ENCODE assay signal across 28 mouse cellular contexts in genomic region chr10:80532783-80533182, GRCm38 (mm10). TPM values are rescaled to one million over a fixed set of nuclear protein-coding genes. Genes with fewer than 3 reads are reported as not detected.
DNase-seq lines count a peak whose midpoint lies in the region; ATAC-seq lines count a peak whose summit lies in the region.
"Had no signal": no experiment of that assay in that cellular context is flagged by ENCODE, and none has a peak within 500 bp of the region (broad histone marks: within the 10 kb centered on the region; RNA-seq: fewer than 3 reads in every experiment).

No protein-coding gene starts in this region.

- H3K36me3 ChIP-seq in liver, embryonic 11.5 days (ENCODE audit: control insufficient read depth, insufficient read depth, low read length) = no peaks in the 10 kb centered on the region
- H3K36me3 ChIP-seq in liver, embryonic 15.5 days (replicated peaks) = no peaks in the 10 kb centered on the region
- H3K36me3 ChIP-seq: embryonic facial prominence, embryonic 10.5 days; forebrain, embryonic 12.5 days; G1E; heart, embryonic 13.5 days; hindbrain, embryonic 12.5 days had no signal

- peaks cover 3% of the 10 kb centered on the region for H3K27me3 ChIP-seq in liver, embryonic 11.5 days (replicated peaks; ENCODE audit: control insufficient read depth, insufficient read depth, low read length)
- H3K27me3 ChIP-seq in liver, embryonic 15.5 days = peaks cover 48% of the 10 kb centered on the region

- H3K27ac ChIP-seq in liver, embryonic 11.5 days (ENCODE audit: low read depth, low read length) = no peak overlapping the region
- peak overlapping the region; percentile 90; the same call in 1 of the 2 replicates for H3K27ac ChIP-seq in liver, embryonic 15.5 days (replicated peaks)
- H3K27ac ChIP-seq: embryonic facial prominence, embryonic 10.5 days; forebrain, embryonic 12.5 days; heart, embryonic 13.5 days; hindbrain, embryonic 12.5 days had no signal

- intact Hi-C loops in heart, postnatal 14 days (cut with DNase I) = no loop called here

- ATAC-seq in liver, embryonic 11.5 days (replicated peaks; ENCODE audit: low FRiP score) = 0 out of 2 replicates have a peak, but pooled peaks have one; percentile 18
- peak; percentile 16; the same call in 1 of the 2 replicates for ATAC-seq in liver, embryonic 15.5 days (ENCODE audit: insufficient read depth)
- peak; percentile 55 for ATAC-seq in megakaryocyte-erythroid progenitor cell, adult 5-6 weeks (replicated peaks; ENCODE audit: low FRiP score, low TSS enrichment, poor library complexity, severe bottlenecking)
- ATAC-seq: CD4-positive, CD25-positive, alpha-beta regulatory T cell, adult 4 months; forebrain, postnatal 0 days; hindbrain, embryonic 16.5 days had no signal

- WGBS in liver, embryonic 11.5 days = 79% methylated on average over 11 of the region's 11 CpGs
- WGBS in liver, embryonic 15.5 days (ENCODE audit: insufficient replicate concordance) = 70% methylated on average over 11 of the region's 11 CpGs

- H3K4me2 ChIP-seq in liver, embryonic 11.5 days = no peak overlapping the region
- H3K4me2 ChIP-seq in liver, embryonic 15.5 days = peak overlapping the region; percentile 27
- H3K4me2 ChIP-seq: forebrain, embryonic 12.5 days; heart, embryonic 13.5 days; hindbrain, embryonic 12.5 days had no signal

- H3K4me1 ChIP-seq in liver, embryonic 11.5 days (replicated peaks; ENCODE audit: control insufficient read depth, insufficient read depth, low read length) = peaks cover 36% of the 10 kb centered on the region
- H3K4me1 ChIP-seq in liver, embryonic 15.5 days (replicated peaks) = peaks cover 49% of the 10 kb centered on the region
- H3K4me1 ChIP-seq: forebrain, embryonic 12.5 days; hindbrain, embryonic 12.5 days had no signal

- DNase-seq in spleen, postnatal 36 days (ENCODE audit: low spot score in 2 of 2) = peak; percentile 29 to 60
- no peak for DNase-seq in spleen, postnatal 14 days (ENCODE audit: low spot score in 2 of 2)
- no peak for DNase-seq in liver, embryonic 11.5 days (ENCODE audit: low spot score)
- no peak for DNase-seq in embryo, embryonic 10.5 days (ENCODE audit: low spot score)
- no peak for DNase-seq in heart, postnatal 14 days
- no peak for DNase-seq in urinary bladder, postnatal 25 days (ENCODE audit: low spot score)
- DNase-seq: adrenal gland, postnatal 14 days; B cell, adult 2 months; cerebellum, adult 18-20 months; cerebellum, adult 9-11 months; cerebellum, postnatal 36 days; forebrain, postnatal 0 days; gastrocnemius, postnatal 14 days; heart, postnatal 4 days had no signal

- H3K9me3 ChIP-seq in liver, embryonic 11.5 days (ENCODE audit: control insufficient read depth, low read length) = no peaks in the 10 kb centered on the region
- H3K9me3 ChIP-seq in liver, embryonic 15.5 days (replicated peaks) = no peaks in the 10 kb centered on the region
- H3K9me3 ChIP-seq: embryonic facial prominence, embryonic 10.5 days; forebrain, embryonic 12.5 days; G1E; heart, embryonic 13.5 days; hindbrain, embryonic 12.5 days had no signal

- H3K4me3 ChIP-seq in liver, embryonic 11.5 days (ENCODE audit: low read depth, low read length) = no peak overlapping the region
- H3K4me3 ChIP-seq in liver, embryonic 15.5 days (replicated peaks) = no peak overlapping the region
- H3K4me3 ChIP-seq: embryonic facial prominence, embryonic 10.5 days; erythroblast, embryonic 14.5 days; forebrain, embryonic 12.5 days; heart, embryonic 13.5 days; hindbrain, embryonic 12.5 days had no signal

- no peak overlapping the region for H3K9ac ChIP-seq in liver, embryonic 11.5 days (ENCODE audit: low read depth, low read length)
- no peak overlapping the region for H3K9ac ChIP-seq in liver, embryonic 15.5 days
- H3K9ac ChIP-seq: forebrain, embryonic 12.5 days; forebrain, postnatal 0 days; hindbrain, embryonic 12.5 days had no signal

RNA-seq across cellular contexts. Expression of gene Atp8b3, which starts 6.1 kb away (rescaled TPM):
- polyA plus RNA-seq in liver, embryonic 11.5 days (2014; fragmentation: Nextera tagmentation; extraction: Ambion mirVana) = 0.12 and 0.23 TPM in 2 replicates
- polyA plus RNA-seq in liver, embryonic 15.5 days (2015; fragmentation: Nextera tagmentation; extraction: Ambion mirVana) = 0.02 TPM in 1 of 2 replicates, not detected in the other
- total RNA-seq in megakaryocyte-erythroid progenitor cell, adult 5-6 weeks (2014; fragmentation: Nextera tagmentation) = not detected in 2 replicates
- not detected in 2 replicates for total RNA-seq in megakaryocyte-erythroid progenitor cell, adult 5-6 weeks (2017)
- total RNA-seq in heart, postnatal 14 days (2021) = not detected
- total RNA-seq: gastrocnemius, adult 18-20 months; gastrocnemius, postnatal 14 days; granulocyte monocyte progenitor cell, adult 5-6 weeks; heart, postnatal 4 days had no signal
- polyA plus RNA-seq: CD4-positive, CD25-positive, alpha-beta regulatory T cell, adult 4 months; heart, postnatal 0 days had no signal

RNA-seq across cellular contexts. Expression of gene Rexo1, which starts 28.6 kb away (rescaled TPM):
- 31.8 and 33.4 TPM in 2 replicates for polyA plus RNA-seq in liver, embryonic 11.5 days (2014; fragmentation: Nextera tagmentation; extraction: Ambion mirVana)
- 12.8 and 15.6 TPM in 2 replicates for polyA plus RNA-seq in liver, embryonic 15.5 days (2015; fragmentation: Nextera tagmentation; extraction: Ambion mirVana)
- 52.1 and 57.1 TPM in 2 replicates for total RNA-seq in megakaryocyte-erythroid progenitor cell, adult 5-6 weeks (2014; fragmentation: Nextera tagmentation)
- total RNA-seq in megakaryocyte-erythroid progenitor cell, adult 5-6 weeks (2017) = 9.8 and 15.3 TPM in 2 replicates
- 10 to 100 TPM; 14.2 to 18.1 TPM for total RNA-seq in heart, postnatal 14 days (2021)

RNA-seq across cellular contexts. Expression of gene Onecut3, which starts 38.1 kb away (rescaled TPM):
- 0.94 and 1.3 TPM in 2 replicates for polyA plus RNA-seq in liver, embryonic 11.5 days (2014; fragmentation: Nextera tagmentation; extraction: Ambion mirVana)
- polyA plus RNA-seq in liver, embryonic 15.5 days (2015; fragmentation: Nextera tagmentation; extraction: Ambion mirVana) = not detected in 2 replicates
- total RNA-seq in megakaryocyte-erythroid progenitor cell, adult 5-6 weeks (2014; fragmentation: Nextera tagmentation) = not detected in 2 replicates
- total RNA-seq in megakaryocyte-erythroid progenitor cell, adult 5-6 weeks (2017) = not detected in 2 replicates
- total RNA-seq in heart, postnatal 14 days (2021) = not detected
- total RNA-seq: adrenal gland, postnatal 14 days; gastrocnemius, adult 18-20 months; gastrocnemius, postnatal 14 days; granulocyte monocyte progenitor cell, adult 5-6 weeks had no signal
- polyA plus RNA-seq: CD4-positive, CD25-positive, alpha-beta regulatory T cell, adult 4 months; embryonic facial prominence, embryonic 14.5 days; erythroblast, embryonic 14.5 days; G1E; heart, embryonic 13.5 days; heart, postnatal 0 days had no signal

RNA-seq across cellular contexts. Expression of gene Klf16, which starts 44.3 kb away (rescaled TPM):
- polyA plus RNA-seq in liver, embryonic 11.5 days (2014; fragmentation: Nextera tagmentation; extraction: Ambion mirVana) = 10.0 and 11.4 TPM in 2 replicates
- 11.7 and 12.1 TPM in 2 replicates for polyA plus RNA-seq in liver, embryonic 15.5 days (2015; fragmentation: Nextera tagmentation; extraction: Ambion mirVana)
- total RNA-seq in megakaryocyte-erythroid progenitor cell, adult 5-6 weeks (2014; fragmentation: Nextera tagmentation) = 21.0 and 24.9 TPM in 2 replicates
- total RNA-seq in megakaryocyte-erythroid progenitor cell, adult 5-6 weeks (2017) = 7.2 and 14.6 TPM in 2 replicates
- 1 to 10 TPM; 4.5 to 4.7 TPM for total RNA-seq in heart, postnatal 14 days (2021)

RNA-seq across cellular contexts. Expression of gene Abhd17a, which starts 57.4 kb away (rescaled TPM):
- 89.7 and 96.5 TPM in 2 replicates for polyA plus RNA-seq in liver, embryonic 11.5 days (2014; fragmentation: Nextera tagmentation; extraction: Ambion mirVana)
- 50.8 and 62.8 TPM in 2 replicates for polyA plus RNA-seq in liver, embryonic 15.5 days (2015; fragmentation: Nextera tagmentation; extraction: Ambion mirVana)
- 55.0 and 63.1 TPM in 2 replicates for total RNA-seq in megakaryocyte-erythroid progenitor cell, adult 5-6 weeks (2014; fragmentation: Nextera tagmentation)
- total RNA-seq in megakaryocyte-erythroid progenitor cell, adult 5-6 weeks (2017) = 13.7 and 19.4 TPM in 2 replicates
- total RNA-seq in heart, postnatal 14 days (2021) = 10 to 100 TPM; 73.0 to 75.1 TPM

Comparison
In these comparisons a context has a peak if more than half of its experiments do, and no peak if none do; other contexts are left out.
1. DNase-seq: peak in spleen, postnatal 36 days (2 of 2); none in spleen, postnatal 14 days (0 of 2), liver, embryonic 11.5 days (single experiment), embryo, embryonic 10.5 days (single experiment), heart, postnatal 14 days (0 of 2) and urinary bladder, postnatal 25 days (single experiment).
2. Peak in every context shown above with its lines, with median percentiles within 50 percentile points of each other: ATAC-seq.